Mouse (Mus musculus) right cerebral cortex, adult 18-20 months (tissue): Measurements from ENCODE around the gene Snx9.

Source experiments
- DNase-seq: peaks from one replicate; pipeline ENCODE4 v3.0.0; 2022; ENCODE audit warnings: mixed read lengths

The Snx9 gene

DNA sequence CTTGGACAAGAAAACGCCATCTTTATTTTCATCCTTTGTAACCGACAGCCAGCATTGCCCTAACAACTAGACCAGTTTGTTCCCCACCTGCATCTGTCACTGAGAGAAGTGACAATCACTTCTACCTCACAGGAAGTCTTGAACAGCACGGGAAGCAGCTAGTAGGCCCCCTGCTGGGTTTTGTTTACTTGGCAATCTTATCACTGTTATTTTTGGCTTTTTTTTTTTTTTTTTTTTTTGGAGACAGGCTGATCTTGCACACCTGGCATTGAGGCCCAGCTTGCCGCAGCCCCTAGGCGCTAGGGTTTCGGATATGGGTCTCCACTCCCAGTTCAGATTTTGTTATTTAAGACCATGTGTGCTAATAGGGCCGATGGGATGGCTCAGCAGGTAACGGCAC is 132.4 kb downstream of the Snx9 start:
- no peak for DNase-seq

DNA sequence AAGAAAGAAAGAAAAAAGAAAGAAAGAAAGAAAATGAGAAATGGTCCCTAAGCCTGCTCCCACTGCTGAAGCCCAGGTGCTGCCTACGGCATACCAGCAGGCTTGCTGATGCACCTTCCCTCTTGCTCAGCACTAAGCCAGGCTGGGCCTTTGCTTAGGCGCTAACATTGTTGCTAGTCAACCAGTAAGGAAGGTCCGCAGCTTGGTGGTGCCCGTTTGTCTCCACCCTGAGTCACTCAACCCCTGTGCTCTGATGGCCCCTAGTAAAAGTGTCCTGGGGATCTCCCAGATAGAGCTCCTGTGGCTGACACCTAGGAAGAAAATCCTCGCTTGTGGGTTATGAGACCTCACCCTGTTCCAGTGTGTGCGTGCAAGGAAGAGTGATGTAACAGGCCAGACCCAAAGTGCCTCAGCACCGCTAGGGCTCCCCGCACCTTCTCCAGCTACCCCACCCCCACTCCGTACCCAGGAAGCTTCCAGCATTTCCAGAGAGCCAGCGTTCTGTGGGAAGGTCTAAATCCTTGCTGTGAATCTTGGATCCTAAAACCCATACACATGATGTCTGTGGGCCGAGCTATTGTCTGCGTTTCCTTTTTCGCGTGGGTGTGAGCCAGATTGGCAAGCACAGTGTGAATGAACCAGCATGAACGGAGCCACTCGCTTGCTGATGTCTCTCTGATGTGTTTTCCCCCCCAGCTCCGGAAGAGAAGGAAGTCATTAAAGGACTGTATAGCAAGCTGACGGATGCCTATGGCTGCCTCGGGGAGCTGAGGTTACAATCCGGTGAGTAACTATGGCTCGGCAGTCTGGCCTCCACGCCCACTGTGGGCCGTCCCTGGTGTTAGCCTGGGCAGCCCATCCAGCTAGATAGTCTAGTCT is 134.2 kb downstream of the Snx9 start:
- peak; percentile 92 for DNase-seq

GRCm38 (mm10) chr17:5976221-5977055 is 135.3 kb downstream of the Snx9 start:
- DNase-seq, result peak; percentile 77

DNA sequence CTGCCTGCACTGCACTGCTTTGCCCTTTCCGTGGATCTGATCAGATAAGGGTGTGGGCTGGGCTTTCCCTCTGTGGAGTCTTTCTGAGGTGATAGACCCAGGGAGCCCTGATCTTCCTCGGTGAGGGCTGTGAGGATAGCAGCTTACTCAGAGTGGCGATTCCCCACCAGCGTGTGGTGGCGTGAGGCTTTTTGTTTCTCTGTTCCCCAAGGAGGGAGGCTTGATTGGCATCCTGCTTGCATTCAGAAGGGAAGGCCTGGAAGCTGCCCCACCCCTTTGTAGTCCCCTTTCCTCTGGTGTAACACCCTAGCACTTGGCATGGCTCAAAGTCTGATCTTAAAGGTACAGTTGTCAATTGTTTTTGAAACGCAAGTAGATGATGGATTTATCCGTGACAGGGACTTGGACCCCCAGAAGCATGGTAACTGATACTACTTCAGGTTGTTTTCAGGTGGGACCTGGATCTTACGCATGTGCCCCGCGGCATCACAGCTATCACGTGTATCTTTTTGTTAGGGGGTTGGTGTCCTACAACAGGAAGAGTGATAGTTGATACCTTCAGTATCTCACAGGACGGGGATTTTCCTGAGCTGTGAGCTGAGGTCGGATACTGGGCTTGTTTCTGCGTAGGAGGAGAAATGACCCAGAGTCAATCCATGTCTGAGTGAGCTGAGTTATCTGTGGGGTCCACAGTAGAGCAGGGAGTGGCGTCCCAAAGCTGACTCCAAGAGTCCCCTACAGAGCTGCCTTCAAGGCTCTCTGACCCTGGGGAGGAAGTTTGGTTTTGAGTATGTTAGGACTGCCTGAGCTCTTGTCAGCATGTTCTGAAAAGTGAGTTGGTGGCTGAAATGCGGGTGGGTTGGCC is 136.2 kb downstream of the Snx9 start:
- no peak for DNase-seq

- DNase-seq, result no peak
Observed at GRCm38 (mm10) chr17:5977921-5978504, 136.9 kb downstream of the Snx9 start.

DNA sequence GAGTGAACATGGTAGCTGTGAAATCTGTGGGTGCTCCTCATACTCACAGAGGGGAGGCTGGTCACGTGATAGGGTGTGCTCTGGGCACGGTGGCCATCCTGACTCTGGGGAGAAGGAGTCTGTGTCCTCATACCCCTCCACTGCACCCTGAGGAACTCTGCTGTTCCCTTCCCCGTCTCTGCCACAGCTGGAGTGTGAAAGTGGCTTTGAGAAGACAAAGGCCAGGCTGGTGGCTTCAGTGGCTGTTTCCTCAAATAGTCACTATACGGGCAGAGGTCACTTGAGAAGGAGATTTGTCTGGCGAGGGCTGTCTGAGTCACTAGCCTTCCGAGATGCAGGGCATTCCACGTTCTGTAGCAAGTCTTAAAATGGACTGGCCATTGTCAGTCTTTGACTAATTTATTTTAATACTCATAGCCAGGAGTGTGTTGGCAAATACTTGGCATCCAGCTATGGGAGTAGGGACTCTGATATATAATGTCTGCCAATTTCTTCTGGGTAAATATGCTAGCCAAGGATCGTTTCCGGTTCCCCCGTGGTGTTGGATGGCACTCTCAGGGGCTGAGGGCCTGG is 137.5 kb downstream of the Snx9 start:
- no peak for DNase-seq

- DNase-seq, result no peak
Observed at GRCm38 (mm10) chr17:5980860-5981259, 139.7 kb downstream of the Snx9 start.
